Mouse (Mus musculus): ENCODE data around the gene Adamts17.

The Adamts17 gene

GRCm38 (mm10) chr7:66933251-66933650 lies 93.7 kb downstream of the Adamts17 start:
- DNase-seq (ENCODE audit: low spot score) = no peak

DNA sequence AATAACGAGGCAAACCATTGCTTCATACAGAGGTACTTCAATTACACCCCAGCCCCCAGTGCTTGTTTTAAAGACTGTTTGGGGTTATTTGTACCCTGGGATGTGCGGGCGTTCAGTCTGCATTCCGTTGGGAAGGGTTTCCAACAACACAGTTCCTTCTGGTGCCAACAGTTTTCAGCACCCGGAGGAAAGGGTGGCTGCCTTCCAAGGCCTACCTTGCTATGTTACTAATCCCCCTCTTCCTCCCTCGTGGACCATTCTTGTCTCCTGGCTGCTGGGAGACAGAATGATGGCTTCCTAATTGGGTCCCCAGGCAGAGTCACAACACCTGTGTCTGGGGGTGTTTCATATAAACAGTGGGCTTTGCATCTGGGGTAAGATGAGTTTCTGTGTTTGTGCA lies 94.5 kb downstream of the Adamts17 start:
- DNase-seq (ENCODE audit: low spot score) = no peak

DNA sequence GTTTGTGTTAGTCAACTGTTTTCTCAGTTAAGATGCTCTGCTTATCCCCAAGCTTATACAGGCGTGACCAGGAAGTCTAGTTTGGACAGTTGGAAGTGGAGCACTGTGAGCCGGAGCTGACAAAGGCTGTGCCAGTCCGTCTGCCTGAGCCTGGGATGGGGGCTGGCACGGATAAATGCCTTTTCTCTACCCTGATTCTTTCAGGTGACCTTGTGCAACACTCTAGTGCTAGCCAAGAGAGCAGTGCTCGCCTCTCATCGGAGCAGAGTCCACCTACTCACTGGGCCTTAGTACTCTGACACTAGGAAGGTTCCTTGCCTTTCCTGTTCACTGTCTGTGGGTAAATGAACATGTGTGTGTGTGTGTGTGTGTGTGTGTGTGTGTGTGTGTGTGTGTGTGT lies 95.5 kb downstream of the Adamts17 start:
- DNase-seq (ENCODE audit: low spot score) = no peak

GRCm38 (mm10) chr7:66936042-66936755 lies 96.7 kb downstream of the Adamts17 start:
- no peak for DNase-seq (ENCODE audit: low spot score)

DNA sequence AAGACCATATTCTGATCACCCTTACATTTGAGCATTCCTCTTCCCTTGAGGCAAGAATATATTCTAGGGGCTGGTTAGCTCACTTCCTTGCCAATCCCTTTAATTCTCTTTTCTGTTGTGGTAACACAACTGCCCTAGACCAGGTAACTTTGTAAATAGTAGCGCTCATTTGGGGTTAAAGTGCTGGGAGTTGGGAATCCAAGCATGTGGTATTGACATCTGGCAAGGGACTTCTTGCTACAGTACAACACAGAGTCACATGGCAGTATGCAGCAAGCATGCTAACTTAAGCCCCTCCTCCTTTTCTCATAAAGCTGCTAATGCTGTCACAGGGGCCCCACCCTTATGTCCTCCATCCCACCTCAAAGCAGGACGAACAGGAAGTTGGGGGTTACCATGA lies 97.4 kb downstream of the Adamts17 start:
- no peak for DNase-seq (ENCODE audit: low spot score)

DNA sequence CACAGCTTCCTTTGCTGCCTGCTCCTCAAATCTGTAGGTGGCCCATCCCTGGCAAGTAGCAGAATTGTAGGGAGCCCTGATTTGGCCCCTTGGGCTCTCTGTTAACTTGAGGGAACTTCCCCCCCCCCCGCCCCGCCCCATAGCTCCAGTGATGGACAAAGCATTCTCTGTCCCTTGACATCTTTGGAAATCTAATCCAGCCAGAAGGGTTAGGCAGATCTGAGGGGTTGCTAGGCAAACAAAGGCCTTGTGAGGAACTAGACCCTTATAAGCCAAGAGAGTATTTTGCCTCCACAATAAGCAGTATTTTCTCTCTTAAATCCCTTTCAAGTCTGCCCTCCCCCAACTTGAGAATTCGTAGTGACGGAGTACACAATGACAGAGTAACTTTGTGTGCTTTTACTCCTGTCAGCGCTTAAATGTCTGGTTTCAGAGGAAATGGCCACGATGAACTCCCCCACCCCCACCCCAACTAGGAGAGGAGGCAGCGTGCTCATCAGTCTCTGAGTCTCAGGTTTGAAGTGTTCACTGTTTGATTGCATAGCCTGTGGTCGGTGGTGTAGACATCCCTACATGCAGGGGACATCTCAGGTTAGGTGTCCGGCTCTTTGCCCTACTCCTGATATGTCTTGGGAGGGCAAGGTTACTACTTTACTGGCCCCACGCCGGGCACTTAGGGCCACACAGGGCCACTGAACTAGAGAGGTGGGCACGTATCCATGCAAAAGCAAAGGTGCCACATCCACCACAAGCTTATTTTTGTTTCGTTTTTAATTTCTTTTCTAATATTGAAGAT lies 99.7 kb downstream of the Adamts17 start:
- DNase-seq (ENCODE audit: low spot score) = no peak

DNA sequence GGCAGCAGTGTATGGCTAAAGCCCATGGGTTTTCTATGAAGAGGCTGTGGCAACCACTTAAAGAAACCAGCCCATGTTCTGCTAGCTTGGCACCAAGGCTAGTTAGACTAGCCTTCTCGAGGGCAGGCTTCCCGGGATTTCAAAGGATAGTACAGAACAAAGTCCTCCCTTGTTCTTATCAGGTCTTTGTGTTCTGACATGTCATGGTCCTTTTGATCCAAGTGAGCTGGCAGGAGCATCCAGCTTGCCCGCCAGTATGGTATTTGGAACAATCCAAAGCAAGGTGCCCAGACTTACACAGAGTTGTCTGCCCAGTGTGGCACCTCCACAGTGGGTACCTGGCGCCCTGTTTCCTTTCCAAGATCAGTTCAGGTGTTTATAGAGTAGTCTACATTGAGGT lies 101.2 kb downstream of the Adamts17 start:
- no peak for DNase-seq (ENCODE audit: low spot score)

- no peak for DNase-seq (ENCODE audit: low spot score)
Measured at GRCm38 (mm10) chr7:66949006-66949405, 109.5 kb downstream of the Adamts17 start.

GRCm38 (mm10) chr7:66952921-66953320 lies 113.4 kb downstream of the Adamts17 start:
- DNase-seq (ENCODE audit: low spot score) = no peak

DNA sequence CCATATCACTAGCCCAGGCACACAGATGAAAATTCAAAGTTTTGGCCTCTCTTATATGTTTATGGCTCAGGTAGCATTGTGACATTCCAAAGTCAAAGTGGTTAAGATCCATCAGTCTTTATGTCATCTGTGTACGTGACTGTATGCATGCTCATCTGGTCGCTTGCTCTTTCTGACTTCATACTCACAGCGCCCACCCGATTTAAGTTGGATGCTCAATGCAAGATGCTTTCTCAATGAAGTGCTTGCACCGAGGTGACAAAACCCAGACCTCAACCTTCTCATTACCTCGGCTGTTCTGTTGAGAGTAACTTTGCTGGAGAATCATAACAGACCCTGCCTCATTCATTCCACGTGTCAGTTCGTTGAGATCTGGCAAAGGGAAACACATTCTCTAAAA lies 114.5 kb downstream of the Adamts17 start:
- DNase-seq (ENCODE audit: low spot score) = no peak

DNA sequence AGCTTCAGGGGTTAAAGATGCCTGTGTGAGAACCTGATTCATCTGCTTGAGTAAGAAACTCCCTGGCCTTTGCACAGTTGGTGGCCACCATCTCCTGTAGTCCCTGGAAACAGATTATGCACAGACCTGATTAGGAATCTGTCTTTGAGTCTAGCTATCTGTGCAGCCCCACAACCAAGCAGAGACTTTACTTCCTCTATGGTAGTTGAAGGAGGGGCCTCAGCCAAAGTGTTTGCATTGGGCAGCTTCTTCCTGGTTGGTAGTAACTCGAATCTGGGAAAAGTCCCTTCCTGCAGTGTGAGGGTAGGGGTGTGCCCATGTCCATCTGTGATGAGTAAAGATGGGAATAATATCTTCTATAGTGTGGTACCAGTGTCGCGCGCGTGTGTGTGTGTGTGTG lies 115.2 kb downstream of the Adamts17 start:
- DNase-seq (ENCODE audit: low spot score) = no peak

GRCm38 (mm10) chr7:66955455-66955919 lies 116.0 kb downstream of the Adamts17 start:
- no peak for DNase-seq (ENCODE audit: low spot score)

DNA sequence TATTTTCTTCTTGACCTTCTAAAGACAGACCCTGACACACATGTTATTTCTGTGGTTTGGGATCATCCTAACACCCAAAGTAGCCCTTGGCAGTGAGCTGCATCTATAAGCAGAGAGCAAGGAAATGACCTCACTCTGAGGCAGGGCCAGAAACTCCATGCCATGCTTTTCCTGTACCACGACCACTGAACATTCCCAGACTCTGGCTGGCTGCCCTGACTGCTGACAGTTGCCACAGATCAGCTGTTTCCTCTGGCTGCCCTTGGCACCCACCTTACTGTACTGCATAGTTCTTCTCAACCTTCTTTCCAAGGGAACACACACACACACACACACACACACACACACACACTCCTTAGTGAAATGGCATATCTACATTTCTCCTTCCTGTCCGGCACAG lies 116.4 kb downstream of the Adamts17 start:
- no peak for DNase-seq (ENCODE audit: low spot score)

DNA sequence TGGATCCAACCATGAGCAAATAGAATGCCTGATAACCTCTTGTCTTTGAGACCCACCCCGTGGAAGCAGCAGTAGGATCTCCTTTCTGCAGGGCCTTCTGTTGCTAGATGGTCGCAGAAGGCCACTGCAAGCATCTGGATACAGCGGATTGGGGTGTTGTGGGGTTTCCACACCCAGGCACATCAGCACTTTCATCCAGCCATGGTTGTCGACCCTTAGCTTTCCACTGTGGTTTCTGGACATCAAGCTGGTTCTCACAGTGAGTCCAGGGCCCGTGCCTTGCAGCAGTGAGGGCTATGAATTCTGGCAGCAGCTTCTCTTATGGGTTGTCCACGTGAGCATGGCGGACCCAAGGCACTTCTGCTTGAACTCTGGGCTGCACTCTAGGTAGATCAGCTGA lies 118.2 kb downstream of the Adamts17 start:
- no peak for DNase-seq (ENCODE audit: low spot score)

DNA sequence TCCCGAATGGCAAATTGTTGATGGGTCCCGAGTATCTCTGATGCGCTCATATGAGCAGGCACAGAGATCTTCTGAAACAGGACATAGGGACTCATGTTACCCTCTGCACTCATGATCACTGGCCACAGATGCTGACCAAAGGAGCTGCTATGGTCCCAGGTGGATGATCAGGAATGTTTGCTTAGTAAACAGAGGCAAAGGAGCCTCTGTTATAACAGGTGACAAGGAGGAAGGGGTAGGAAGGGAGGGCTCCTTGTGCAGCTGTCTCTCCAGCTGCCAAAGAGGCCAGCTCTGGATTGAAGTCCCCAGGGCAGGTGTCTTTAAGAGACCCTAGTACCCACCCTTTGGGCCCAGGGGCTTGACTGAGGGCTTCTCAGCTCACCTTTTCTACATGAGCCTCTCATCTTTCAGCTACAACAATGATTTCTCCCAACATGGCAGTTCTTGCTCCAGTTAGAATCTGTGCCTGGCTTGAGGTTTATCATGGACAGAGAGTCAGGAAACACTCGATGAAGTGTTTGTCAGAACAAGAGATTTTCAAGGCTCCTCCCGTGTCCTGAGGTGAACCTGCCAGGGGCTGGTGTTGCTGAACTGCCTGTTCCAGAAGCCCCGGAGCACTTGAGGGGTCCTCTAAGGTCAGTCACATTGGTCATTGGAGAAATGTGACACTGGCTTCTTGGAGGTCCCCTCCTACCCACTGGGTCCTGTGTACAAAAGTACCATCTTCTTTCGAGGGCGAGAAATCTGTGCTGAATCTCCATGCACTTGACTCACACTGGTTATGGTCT lies 120.9 kb downstream of the Adamts17 start:
- DNase-seq (ENCODE audit: low spot score) = no peak

DNA sequence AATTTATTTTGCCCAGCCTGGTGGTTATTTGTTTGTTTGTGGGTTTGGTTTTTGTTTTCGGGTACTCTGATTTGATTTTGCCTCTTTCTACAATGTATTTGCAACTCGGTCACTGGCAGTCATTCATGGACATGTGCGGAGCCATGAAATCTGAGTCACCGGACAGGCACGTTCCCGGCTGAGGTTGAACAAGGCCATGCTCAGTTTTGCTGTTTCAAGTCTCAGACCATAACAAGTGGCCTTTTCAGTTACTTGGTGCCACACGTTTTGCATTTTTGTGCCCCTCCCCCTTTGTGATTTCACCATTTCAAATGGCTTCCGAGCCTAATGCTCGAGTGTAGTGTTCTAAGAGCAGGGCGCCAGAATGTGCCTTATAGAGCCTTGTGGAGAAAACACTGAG lies 123.2 kb downstream of the Adamts17 start:
- DNase-seq (ENCODE audit: low spot score) = no peak

GRCm38 (mm10) chr7:66963541-66963940 lies 124.0 kb downstream of the Adamts17 start:
- no peak for DNase-seq (ENCODE audit: low spot score)

DNA sequence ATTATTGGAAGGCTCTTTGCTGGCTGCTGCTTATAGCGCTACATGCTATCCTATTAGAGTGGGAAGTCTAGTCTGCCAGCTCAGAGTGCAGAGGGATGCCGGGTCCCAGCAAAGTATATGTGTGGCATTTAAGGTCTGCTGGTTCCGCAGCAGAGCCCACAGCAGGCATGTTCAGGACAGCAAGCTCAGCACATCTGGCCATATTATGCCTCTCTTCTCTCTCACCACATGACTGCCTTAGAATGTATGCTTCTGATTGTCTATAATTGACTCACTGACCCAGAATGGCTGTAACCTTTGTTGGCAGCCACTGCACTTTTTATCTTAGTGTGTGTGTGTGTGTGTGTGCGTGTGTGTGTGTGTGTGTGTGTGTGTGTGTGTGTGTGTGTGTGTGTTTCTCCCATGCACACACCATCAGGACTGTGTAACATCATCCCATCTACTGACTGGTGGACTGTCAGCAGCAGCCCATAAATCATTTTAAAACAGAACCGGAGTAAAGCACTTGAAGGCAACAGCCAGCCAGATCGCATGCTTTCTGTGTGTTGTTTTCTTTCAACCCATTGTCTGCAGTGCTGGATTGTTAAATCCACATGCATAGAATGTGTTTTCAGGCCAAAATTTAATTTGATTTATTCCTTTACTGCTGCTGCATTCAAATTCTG lies 127.1 kb downstream of the Adamts17 start:
- no peak for DNase-seq (ENCODE audit: low spot score)

- no peak for DNase-seq (ENCODE audit: low spot score)
Measured at GRCm38 (mm10) chr7:66967206-66967919, 127.8 kb downstream of the Adamts17 start.

- no peak for DNase-seq (ENCODE audit: low spot score)
Measured at GRCm38 (mm10) chr7:66968661-66969060, 129.1 kb downstream of the Adamts17 start.

GRCm38 (mm10) chr7:66969199-66969598 lies 129.7 kb downstream of the Adamts17 start:
- no peak for DNase-seq (ENCODE audit: low spot score)

Data from adipocyte (in vitro differentiated cells).